Mouse (Mus musculus) liver, postnatal 0 days (tissue): ENCODE measurements at regions not wholly inside any gene's neighbourhood (a gene's known extent, or its start where the extent isn't known, plus 50 kb on each side); places are given as distances from the start of the nearest gene placed in this dataset.

Experiments used
- ATAC-seq: fragments of 200-750 bp; cut with Nextera tagmentation; 2 replicates; pipeline ENCODE4 v1.8.0; 2017; ENCODE audit warnings: mild to moderate bottlenecking, moderate library complexity
- DNase-seq: peaks from one replicate; pipeline ENCODE4 v3.0.0-alpha.2; 2016
- H3K27ac ChIP-seq: fragments of 300-500 bp; sonication (generic); 2 replicates; pipeline ENCODE4 v1.5.1; 2014; ENCODE audit warnings: antibody characterized with exemption, moderate library complexity, mild to moderate bottlenecking, low read depth
- H3K27me3 ChIP-seq: fragments of 300-500 bp; sonication (generic); 2 replicates; pipeline ENCODE4 v1.6.1; 2014; ENCODE audit warnings: low read length, control low read depth, mixed read lengths; ENCODE audit not compliant: insufficient read depth
- H3K36me3 ChIP-seq: fragments of 300-500 bp; sonication (generic); replicated peaks from 2 replicates; pipeline ENCODE4 v1.6.1; 2014; ENCODE audit warnings: mild to moderate bottlenecking, control low read depth, low read length, moderate library complexity, mixed read lengths; ENCODE audit not compliant: insufficient read depth
- H3K4me1 ChIP-seq: fragments of 300-500 bp; sonication (generic); 2 replicates; pipeline ENCODE4 v1.6.1; 2014; ENCODE audit warnings: antibody characterized with exemption, mild to moderate bottlenecking, control low read depth; ENCODE audit not compliant: insufficient read depth
- H3K4me2 ChIP-seq: fragments of 300-500 bp; sonication (generic); 2 replicates; pipeline ENCODE4 v1.6.1; 2014; ENCODE audit warnings: low read depth, mild to moderate bottlenecking, low read length, moderate library complexity, mixed read lengths
- H3K4me3 ChIP-seq: fragments of 300-500 bp; sonication (generic); 2 replicates; pipeline ENCODE4 v1.5.1; 2014; ENCODE audit warnings: low read depth, low read length
- H3K9ac ChIP-seq: fragments of 300-500 bp; sonication (generic); replicated peaks from 2 replicates; pipeline ENCODE4 v1.6.1; 2014; ENCODE audit warnings: mild to moderate bottlenecking, moderate library complexity
- H3K9me3 ChIP-seq: fragments of 300-500 bp; sonication (generic); 2 replicates; pipeline ENCODE4 v1.6.1; 2016; ENCODE audit warnings: mild to moderate bottlenecking, control low read depth, low read length, mixed read lengths
- CTCF ChIP-seq: sonication (generic); IDR thresholded peaks from 2 replicates; pipeline ENCODE4 v1.5.1; 2016; ENCODE audit warnings: antibody characterized with exemption, low read depth
- EP300 ChIP-seq: IDR thresholded peaks from 2 replicates; pipeline ENCODE4 v1.6.1; 2016; ENCODE audit warnings: antibody characterized with exemption, low read depth, mild to moderate bottlenecking
- WGBS: fragments of 180-500 bp; shearing (Covaris S2); extraction: QIAGEN DNeasy Blood & Tissue Kit; methylation state at CpG from one replicate; pipeline ENCODE4 v1.1.7; 2014; ENCODE audit not compliant: insufficient replicate concordance; 5-methylcytosine and 5-hydroxymethylcytosine counted together

- no peak overlapping the region for H3K4me3 ChIP-seq
- TF ChIP-seq CTCF: no peak
- TF ChIP-seq EP300: no peak
- no peak for DNase-seq
- no peaks in the 10 kb centered on the region for H3K27me3 ChIP-seq
- H3K9me3 ChIP-seq: no peaks in the 10 kb centered on the region
- H3K27ac ChIP-seq: peak overlapping the region; percentile 40; the same call in 1 of the 2 replicates
- H3K4me2 ChIP-seq: no peak overlapping the region
- H3K4me1 ChIP-seq: peaks cover 9% of the 10 kb centered on the region; the same call in 1 of the 2 replicates
- H3K9ac ChIP-seq: no peak overlapping the region
- H3K36me3 ChIP-seq: no peaks in the 10 kb centered on the region
- no peak; the same call in 1 of the 2 replicates for ATAC-seq
These were observed 276.6 kb downstream of the Ccser2 start for GRCm38 (mm10) chr14:36691958-36692357.

GRCm38 (mm10) chr14:36691018-36691417 lies 277.6 kb downstream of the Ccser2 start:
- DNase-seq: peak; percentile 22
- no peak overlapping the region for H3K4me3 ChIP-seq
- 47% methylated on average over 2 of the region's 2 CpGs for WGBS
- 0 out of 2 replicates have a peak overlapping the region, but pooled peaks have one; percentile 18 for H3K4me2 ChIP-seq
- no peak for TF ChIP-seq CTCF
- peak; percentile 94 for TF ChIP-seq EP300
- H3K9me3 ChIP-seq: no peaks in the 10 kb centered on the region
- no peaks in the 10 kb centered on the region for H3K27me3 ChIP-seq
- peak overlapping the region; percentile 40; the same call in 1 of the 2 replicates for H3K27ac ChIP-seq
- peaks cover 9% of the 10 kb centered on the region; the same call in 1 of the 2 replicates for H3K4me1 ChIP-seq
- peak; percentile 93 for ATAC-seq
- no peaks in the 10 kb centered on the region for H3K36me3 ChIP-seq
- H3K9ac ChIP-seq: no peak overlapping the region

DNA sequence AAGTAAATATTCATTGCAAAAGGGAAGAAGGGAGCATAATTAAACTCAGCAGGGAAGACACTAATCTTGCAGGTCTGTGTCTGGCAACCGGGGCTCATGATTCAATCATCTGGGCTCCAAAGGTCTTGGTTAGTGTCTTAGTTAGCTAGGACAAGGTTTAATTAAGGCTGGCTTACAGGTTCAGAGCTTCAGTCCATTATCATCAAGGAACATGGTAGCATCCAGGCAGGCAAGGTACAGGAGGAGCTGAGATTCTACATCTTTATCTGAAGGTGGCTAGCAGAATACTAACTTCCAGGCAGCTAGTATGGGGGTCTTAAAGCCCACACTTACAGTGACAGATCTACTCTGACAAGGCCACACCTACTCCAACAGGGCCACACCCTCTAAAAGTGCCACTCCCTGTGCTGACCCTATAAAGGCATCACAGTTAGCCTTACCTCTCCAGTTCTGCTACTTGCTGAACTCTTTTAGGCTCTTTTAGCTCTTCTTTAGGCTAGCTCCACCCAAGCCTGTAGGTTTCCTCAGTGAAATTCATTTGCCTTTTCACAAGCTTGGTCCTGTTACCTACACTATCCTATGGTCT lies 309.8 kb downstream of the Ccser2 start:
- Histone ChIP-seq H3K9ac (no peak overlapping the region), H3K9me3 (no peaks in the 10 kb centered on the region), H3K4me1 (0 out of 2 replicates have a peak, but pooled peaks cover 3% of the 10 kb centered on the region), H3K36me3 (no peaks in the 10 kb centered on the region), H3K27me3 (no peaks in the 10 kb centered on the region), H3K4me3 (no peak overlapping the region), H3K27ac (peak overlapping the region; percentile 52), H3K4me2 (no peak overlapping the region)
- ATAC-seq (peak; percentile 52), DNase-seq (no peak)
- 81% methylated on average over 1 of the region's 1 CpGs for WGBS
- TF ChIP-seq CTCF: no peak
- no peak for TF ChIP-seq EP300

GRCm38 (mm10) chr14:36658193-36658592 lies 310.4 kb downstream of the Ccser2 start:
- ATAC-seq (peak; percentile 99), DNase-seq (peak; percentile 28)
- 45% methylated on average over 3 of the region's 3 CpGs for WGBS
- TF ChIP-seq EP300: peak; percentile 100
- TF ChIP-seq CTCF: no peak
- Histone ChIP-seq H3K9ac (no peak overlapping the region), H3K4me3 (no peak overlapping the region), H3K4me1 (0 out of 2 replicates have a peak, but pooled peaks cover 3% of the 10 kb centered on the region), H3K27ac (peak overlapping the region; percentile 52), H3K27me3 (no peaks in the 10 kb centered on the region), H3K9me3 (no peaks in the 10 kb centered on the region), H3K4me2 (no peak overlapping the region; the same call in 1 of the 2 replicates), H3K36me3 (no peaks in the 10 kb centered on the region)

DNA sequence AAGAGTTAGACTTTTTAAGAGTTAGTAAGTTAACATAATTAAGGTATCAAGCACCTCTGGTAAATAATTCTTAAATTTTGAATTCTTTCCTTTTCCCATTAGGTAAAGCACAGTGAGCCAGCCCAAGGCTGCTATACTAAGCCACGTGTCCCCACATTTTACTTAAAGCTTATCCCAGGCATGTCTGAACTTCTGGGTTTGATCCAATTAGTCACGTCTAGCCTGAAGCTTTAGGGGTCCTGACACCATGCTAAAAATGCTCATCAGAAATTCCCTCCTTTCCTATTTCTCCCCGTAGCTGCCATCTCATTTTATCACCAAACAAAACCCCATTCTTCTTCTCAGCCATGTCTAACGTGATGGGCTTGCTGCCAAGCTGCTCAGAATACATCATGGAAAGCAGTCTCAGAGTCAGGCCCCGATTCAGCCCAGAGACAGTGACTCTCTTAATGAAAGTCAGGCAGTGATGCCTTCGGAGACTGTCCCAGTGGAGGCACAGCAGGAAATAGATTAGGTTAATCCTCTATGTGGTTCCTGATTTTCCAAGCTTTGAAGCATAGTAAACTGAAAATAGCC lies 315.5 kb downstream of the Ccser2 start:
- Histone ChIP-seq H3K27ac (no peak overlapping the region), H3K4me2 (no peak overlapping the region), H3K27me3 (no peaks in the 10 kb centered on the region), H3K9ac (no peak overlapping the region), H3K4me1 (no peaks in the 10 kb centered on the region), H3K4me3 (no peak overlapping the region), H3K36me3 (no peaks in the 10 kb centered on the region), H3K9me3 (no peaks in the 10 kb centered on the region)
- TF ChIP-seq CTCF: no peak
- no peak for TF ChIP-seq EP300
- ATAC-seq (no peak), DNase-seq (no peak)
- WGBS: 41% methylated on average over 6 of the region's 6 CpGs

- no peak for ATAC-seq
- no peaks in the 10 kb centered on the region for H3K9me3 ChIP-seq
- H3K4me1 ChIP-seq: no peaks in the 10 kb centered on the region
- 67% methylated on average over 6 of the region's 6 CpGs for WGBS
- no peak overlapping the region for H3K9ac ChIP-seq
- DNase-seq: no peak
- no peak for TF ChIP-seq EP300
- no peak for TF ChIP-seq CTCF
- H3K36me3 ChIP-seq: no peaks in the 10 kb centered on the region
- H3K27ac ChIP-seq: no peak overlapping the region
- no peak overlapping the region for H3K4me3 ChIP-seq
- H3K27me3 ChIP-seq: no peaks in the 10 kb centered on the region
- H3K4me2 ChIP-seq: no peak overlapping the region
These were observed 317.4 kb downstream of the Ccser2 start for GRCm38 (mm10) chr14:36651053-36651735.
